Mouse (Mus musculus): Measurements from ENCODE around the gene Rita1. TPM values are rescaled to one million over a fixed set of nuclear protein-coding genes. Genes with fewer than 3 reads are reported as not detected.

Gene Rita1
- total and polyA plus RNA-seq, 3 experiments, result 18.1 to 22.1 TPM; not detected in 1

DNA sequence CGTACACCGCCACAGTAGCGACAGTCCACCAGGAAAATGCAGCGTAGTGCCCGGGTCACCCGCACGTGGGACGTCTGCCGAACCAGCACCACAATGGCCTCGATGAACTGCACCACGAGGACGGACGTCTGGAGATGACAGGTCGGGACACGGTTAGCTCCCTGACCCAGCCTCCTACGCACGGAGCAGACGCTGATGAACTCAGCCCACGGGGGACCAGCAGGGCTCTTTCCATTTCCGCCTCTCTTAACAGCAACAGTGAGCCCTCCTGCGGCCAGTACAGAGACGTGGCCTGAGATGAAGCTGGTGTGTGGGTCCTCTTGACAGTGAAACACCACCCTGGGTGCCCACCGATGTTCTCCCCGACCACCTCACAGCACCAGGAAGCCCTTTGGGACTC lies 56.5 kb downstream of the Rita1 start:
- no peak for DNase-seq (ENCODE audit: low read depth, low spot score)
- H3K4me1 ChIP-seq (ENCODE audit: control insufficient read depth in 1 of 2, insufficient read depth in 2 of 2, low read length in 2 of 2), result no peaks in the 10 kb centered on the region
- no peaks in the 10 kb centered on the region for H3K9me3 ChIP-seq (replicated peaks; ENCODE audit: insufficient read depth, low read length)
- H3K27ac ChIP-seq (ENCODE audit: control insufficient read depth, low read depth, low read length), result no peak overlapping the region
- TF ChIP-seq RCOR1 (IDR thresholded peaks at IDR 0.05; ENCODE audit: low read depth, low read length) (no peak), MAFK (IDR thresholded peaks at IDR 0.05; ENCODE audit: borderline replicate concordance, low read depth, low read length) (no peak), CHD1 (IDR thresholded peaks at IDR 0.05; ENCODE audit: low read depth, low read length) (no peak)
- no peak overlapping the region for H3K4me3 ChIP-seq (ENCODE audit: control insufficient read depth in 1 of 2, insufficient read depth in 1 of 2, low read depth in 2 of 2, low read length in 2 of 2)
- no peaks in the 10 kb centered on the region for H3K79me2 ChIP-seq (ENCODE audit: control insufficient read depth, insufficient read depth, low read length, poor library complexity)
- H3K9ac ChIP-seq (ENCODE audit: control insufficient read depth, low read depth, low read length, poor library complexity, severe bottlenecking), result no peak overlapping the region
- no peaks in the 10 kb centered on the region for H3K27me3 ChIP-seq (ENCODE audit: control insufficient read depth in 1 of 2, insufficient read depth in 2 of 2, low read length in 2 of 2)
- no peaks in the 10 kb centered on the region; a peak in 1 of 4 replicates for H3K36me3 ChIP-seq (ENCODE audit: control insufficient read depth in 1 of 2, insufficient read depth in 2 of 2, low read length in 2 of 2)

- Histone ChIP-seq H3K27ac (ENCODE audit: control insufficient read depth, low read depth, low read length) (no peak overlapping the region), H3K79me2 (ENCODE audit: control insufficient read depth, insufficient read depth, low read length, poor library complexity) (no peaks in the 10 kb centered on the region), H3K4me3 (ENCODE audit: control insufficient read depth in 1 of 2, insufficient read depth in 1 of 2, low read depth in 2 of 2, low read length in 2 of 2) (no peak overlapping the region), H3K9me3 (replicated peaks; ENCODE audit: insufficient read depth, low read length) (no peaks in the 10 kb centered on the region), H3K36me3 (ENCODE audit: control insufficient read depth in 1 of 2, insufficient read depth in 2 of 2, low read length in 2 of 2) (no peaks in the 10 kb centered on the region; a peak in 1 of 4 replicates), H3K9ac (ENCODE audit: control insufficient read depth, low read depth, low read length, poor library complexity, severe bottlenecking) (no peak overlapping the region), H3K27me3 (ENCODE audit: control insufficient read depth in 1 of 2, insufficient read depth in 2 of 2, low read length in 2 of 2) (no peaks in the 10 kb centered on the region), H3K4me1 (ENCODE audit: control insufficient read depth in 1 of 2, insufficient read depth in 2 of 2, low read length in 2 of 2) (no peaks in the 10 kb centered on the region)
- DNase-seq (ENCODE audit: low read depth, low spot score), result no peak
- TF ChIP-seq TAL1 (IDR thresholded peaks at IDR 0.05; ENCODE audit: low read length) (no peak), NELFE (IDR thresholded peaks at IDR 0.05; ENCODE audit: low read depth, low read length) (no peak), SIN3A (IDR thresholded peaks at IDR 0.05; ENCODE audit: low read length) (no peak), SMC3 (IDR thresholded peaks at IDR 0.05; ENCODE audit: low read depth, low read length) (no peak)
These were observed 61.7 kb downstream of the Rita1 start for GRCm38 (mm10) chr5:120550673-120551072.

- no peaks in the 10 kb centered on the region for H3K4me1 ChIP-seq (ENCODE audit: control insufficient read depth in 1 of 2, insufficient read depth in 2 of 2, low read length in 2 of 2)
These were observed 62.3 kb downstream of the Rita1 start for GRCm38 (mm10) chr5:120550137-120550536.

More at GRCm38 (mm10) chr5:120550137-120550536, 62.3 kb downstream of the Rita1 start:
- DNase-seq (ENCODE audit: low read depth, low spot score), result no peak
- TF ChIP-seq ETS1 (IDR thresholded peaks at IDR 0.05; ENCODE audit: low read depth, low read length), result no peak
- TF ChIP-seq MYB (IDR thresholded peaks at IDR 0.05; ENCODE audit: low read depth, low read length), result no peak
- no peak for TF ChIP-seq MAFK (IDR thresholded peaks at IDR 0.05; ENCODE audit: borderline replicate concordance, low read depth, low read length)
- TF ChIP-seq EP300 (IDR thresholded peaks at IDR 0.05; ENCODE audit: low read depth in 1 of 2, low read length in 2 of 2), result no peak
- no peak for TF ChIP-seq ZMIZ1 (IDR thresholded peaks at IDR 0.05; ENCODE audit: low read depth, low read length)
- TF ChIP-seq USF1 (IDR thresholded peaks at IDR 0.05; ENCODE audit: low read depth, low read length), result no peak
- no peak for TF ChIP-seq HCFC1 (IDR thresholded peaks at IDR 0.05; ENCODE audit: low read depth, low read length)
- TF ChIP-seq JUND (IDR thresholded peaks at IDR 0.05; ENCODE audit: low read depth, low read length), result no peak
- no peak for TF ChIP-seq MAX (IDR thresholded peaks at IDR 0.05; ENCODE audit: low read length)
- TF ChIP-seq ELF1 (IDR thresholded peaks at IDR 0.05; ENCODE audit: low read depth, low read length), result no peak
- TF ChIP-seq SIN3A (IDR thresholded peaks at IDR 0.05; ENCODE audit: low read length), result no peak
- TF ChIP-seq TCF12 (IDR thresholded peaks at IDR 0.05; ENCODE audit: low read depth, low read length), result no peak
- no peak for TF ChIP-seq CHD1 (IDR thresholded peaks at IDR 0.05; ENCODE audit: low read depth, low read length)
- TF ChIP-seq TAL1 (IDR thresholded peaks at IDR 0.05; ENCODE audit: low read length), result no peak
- no peak for TF ChIP-seq E2F4 (IDR thresholded peaks at IDR 0.05; ENCODE audit: borderline replicate concordance, low read depth, low read length)
- no peak for TF ChIP-seq UBTF (IDR thresholded peaks at IDR 0.05; ENCODE audit: borderline replicate concordance, insufficient read depth, low read depth, low read length)
- TF ChIP-seq RCOR1 (IDR thresholded peaks at IDR 0.05; ENCODE audit: low read depth, low read length), result no peak
- TF ChIP-seq MXI1 (IDR thresholded peaks at IDR 0.05; ENCODE audit: low read depth, low read length), result no peak
- Histone ChIP-seq H3K27me3 (ENCODE audit: control insufficient read depth in 1 of 2, insufficient read depth in 2 of 2, low read length in 2 of 2) (no peaks in the 10 kb centered on the region), H3K27ac (ENCODE audit: control insufficient read depth, low read depth, low read length) (no peak overlapping the region), H3K79me2 (ENCODE audit: control insufficient read depth, insufficient read depth, low read length, poor library complexity) (no peaks in the 10 kb centered on the region), H3K4me3 (ENCODE audit: control insufficient read depth in 1 of 2, insufficient read depth in 1 of 2, low read depth in 2 of 2, low read length in 2 of 2) (no peak overlapping the region), H3K9me3 (replicated peaks; ENCODE audit: insufficient read depth, low read length) (no peaks in the 10 kb centered on the region), H3K9ac (ENCODE audit: control insufficient read depth, low read depth, low read length, poor library complexity, severe bottlenecking) (no peak overlapping the region), H3K36me3 (ENCODE audit: control insufficient read depth in 1 of 2, insufficient read depth in 2 of 2, low read length in 2 of 2) (no peaks in the 10 kb centered on the region; a peak in 1 of 4 replicates)
